ENCODE assay signal across 1 mouse cellular context in the genomic region with DNA sequence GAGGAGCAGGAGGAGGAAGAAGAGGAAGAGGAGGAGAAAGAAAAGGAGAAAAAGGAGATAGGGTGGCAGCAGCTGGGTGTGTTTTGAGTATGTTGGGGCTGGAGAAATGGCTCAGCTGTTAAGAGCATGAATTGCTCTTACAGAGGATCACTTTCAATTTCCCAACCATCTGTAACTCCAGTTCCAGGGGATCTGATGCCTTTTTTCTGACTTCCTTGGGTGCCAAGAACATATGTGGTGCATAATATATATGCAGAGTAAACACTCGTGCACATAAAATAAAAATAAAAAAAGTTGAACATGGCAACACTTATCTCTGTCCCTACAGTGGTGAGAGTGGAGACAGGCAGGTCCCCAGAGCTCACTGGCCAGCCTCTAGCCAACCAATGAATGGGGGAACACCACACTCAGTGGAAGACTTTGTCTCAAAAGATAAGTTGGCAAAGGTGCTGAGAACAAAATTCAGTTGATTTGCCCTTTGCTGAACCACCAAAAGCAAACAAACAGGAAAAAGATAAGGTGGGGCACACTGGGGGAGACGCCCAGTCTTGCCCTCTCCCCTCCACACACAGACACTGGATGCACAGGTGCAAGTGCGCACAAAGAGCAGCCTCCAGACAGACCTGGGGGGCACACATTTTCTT.
TF ChIP-seq lines count a peak whose summit lies in the region.

No protein-coding gene starts in this region.

TF ChIP-seq in CH12.LX, 34 proteins besides CTCF, POLR2A, EP300 and RAD21:
- no peak for TF ChIP-seq ZC3H11A (IDR thresholded peaks at IDR 0.05; ENCODE audit: low read depth, low read length)
- TF ChIP-seq CHD1 (IDR thresholded peaks at IDR 0.05; ENCODE audit: low read depth, low read length): no peak
- TF ChIP-seq TBP (conservative IDR thresholded peaks at IDR 0.05; ENCODE audit: low read depth, low read length): no peak
- no peak for TF ChIP-seq JUND (conservative IDR thresholded peaks at IDR 0.05; ENCODE audit: low read depth, low read length)
- TF ChIP-seq BHLHE40 (IDR thresholded peaks at IDR 0.05; ENCODE audit: low read depth, low read length): no peak
- no peak for TF ChIP-seq TCF12 (IDR thresholded peaks at IDR 0.05; ENCODE audit: low read depth, low read length)
- no peak for TF ChIP-seq MAZ (IDR thresholded peaks at IDR 0.05; ENCODE audit: low read depth, low read length)
- no peak for TF ChIP-seq ELF1 (IDR thresholded peaks at IDR 0.05; ENCODE audit: low read depth, low read length)
- no peak for TF ChIP-seq NRF1 (IDR thresholded peaks at IDR 0.05; ENCODE audit: low read depth, low read length)
- no peak for TF ChIP-seq USF2 (conservative IDR thresholded peaks at IDR 0.05; ENCODE audit: low read depth, low read length)
- TF ChIP-seq JUN (IDR thresholded peaks at IDR 0.05; ENCODE audit: insufficient read depth, low read depth, low read length): no peak
- TF ChIP-seq ZMIZ1 (IDR thresholded peaks at IDR 0.05; ENCODE audit: low read depth, low read length): no peak
- TF ChIP-seq USF1 (IDR thresholded peaks at IDR 0.05; ENCODE audit: low read depth, low read length): no peak
- no peak for TF ChIP-seq ZKSCAN1 (IDR thresholded peaks at IDR 0.05; ENCODE audit: borderline replicate concordance, low read depth, low read length)
- no peak for TF ChIP-seq NELFE (IDR thresholded peaks at IDR 0.05; ENCODE audit: low read depth, low read length)
- TF ChIP-seq RCOR1 (conservative IDR thresholded peaks at IDR 0.05; ENCODE audit: low read depth, low read length): no peak
- no peak for TF ChIP-seq ZNF384 (IDR thresholded peaks at IDR 0.05; ENCODE audit: low read depth, low read length)
- TF ChIP-seq UBTF (IDR thresholded peaks at IDR 0.05; ENCODE audit: low read depth, low read length): no peak
- TF ChIP-seq MEF2A (IDR thresholded peaks at IDR 0.05; ENCODE audit: borderline replicate concordance, low read depth, low read length): no peak
- no peak for TF ChIP-seq IRF4 (IDR thresholded peaks at IDR 0.05; ENCODE audit: low read depth, low read length)
